Mouse (Mus musculus): Measurements from ENCODE around the gene Gm12800. TPM values are rescaled to one million over a fixed set of nuclear protein-coding genes. Genes with fewer than 3 reads are reported as not detected.

Gm12800 gene
- polyA plus RNA-seq, 1 experiment from 2014 or later, result not detected

Other genes with a start within 250 kb of the Gm12800 start
- gene Lepr, start 191.7 kb upstream of the Gm12800 start, polyA plus RNA-seq (2015; fragmentation: Nextera tagmentation; extraction: Ambion mirVana), result 4.1 and 5.0 TPM in 2 replicates
- not detected in 2 replicates for gene B020004J07Rik, start 65.1 kb upstream of the Gm12800 start, polyA plus RNA-seq (2015; fragmentation: Nextera tagmentation; extraction: Ambion mirVana)
- not detected in 2 replicates for gene C130073F10Rik, start 15.3 kb upstream of the Gm12800 start, polyA plus RNA-seq (2015; fragmentation: Nextera tagmentation; extraction: Ambion mirVana)
- not detected in 2 replicates for gene Gm12794, start 31.3 kb downstream of the Gm12800 start, polyA plus RNA-seq (2015; fragmentation: Nextera tagmentation; extraction: Ambion mirVana)
- not detected in 2 replicates for gene Gm12790, start 71.9 kb downstream of the Gm12800 start, polyA plus RNA-seq (2015; fragmentation: Nextera tagmentation; extraction: Ambion mirVana)
- not detected in 2 replicates for gene Gm12789, start 77.5 kb downstream of the Gm12800 start, polyA plus RNA-seq (2015; fragmentation: Nextera tagmentation; extraction: Ambion mirVana)
- gene Pde4b, start 178.4 kb downstream of the Gm12800 start, polyA plus RNA-seq (2015; fragmentation: Nextera tagmentation; extraction: Ambion mirVana), result 43.4 and 48.3 TPM in 2 replicates